Mouse (Mus musculus): ENCODE measurements at regions not wholly inside any gene's neighbourhood (a gene's known extent, or its start where the extent isn't known, plus 50 kb on each side); places are given as distances from the start of the nearest gene placed in this dataset.

- DNase-seq = no peak
Observed at GRCm38 (mm10) chr4:22997198-22997985, 509.2 kb upstream of the Pou3f2 start.

GRCm38 (mm10) chr4:22986763-22987468, 498.8 kb upstream of the Pou3f2 start:
- DNase-seq = no peak

DNA sequence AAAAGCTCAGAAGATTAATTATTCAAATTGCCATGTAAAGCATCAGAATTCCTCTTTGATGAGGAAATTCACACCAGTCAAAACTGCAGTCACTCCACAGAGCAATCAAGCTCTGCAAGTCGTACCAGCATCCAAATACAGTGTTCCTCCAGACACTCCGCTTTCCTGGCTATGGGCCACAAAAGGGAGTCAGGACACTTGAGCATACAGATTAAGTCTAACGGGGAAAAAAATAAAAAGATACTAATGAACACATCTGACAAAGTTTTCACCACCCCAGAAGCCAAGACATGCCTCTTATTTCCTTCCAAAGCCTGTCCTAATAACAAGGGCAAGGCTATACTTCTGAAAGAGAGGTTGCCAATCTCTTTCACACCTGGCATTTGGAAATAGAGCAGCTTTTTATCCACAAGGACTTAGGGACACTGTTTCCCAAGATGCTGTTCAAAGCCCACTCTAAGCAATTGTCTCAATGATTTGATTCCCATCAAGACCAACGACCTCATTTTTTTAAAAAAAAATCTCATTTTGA, 485.5 kb upstream of the Pou3f2 start:
- no peak for DNase-seq

DNA sequence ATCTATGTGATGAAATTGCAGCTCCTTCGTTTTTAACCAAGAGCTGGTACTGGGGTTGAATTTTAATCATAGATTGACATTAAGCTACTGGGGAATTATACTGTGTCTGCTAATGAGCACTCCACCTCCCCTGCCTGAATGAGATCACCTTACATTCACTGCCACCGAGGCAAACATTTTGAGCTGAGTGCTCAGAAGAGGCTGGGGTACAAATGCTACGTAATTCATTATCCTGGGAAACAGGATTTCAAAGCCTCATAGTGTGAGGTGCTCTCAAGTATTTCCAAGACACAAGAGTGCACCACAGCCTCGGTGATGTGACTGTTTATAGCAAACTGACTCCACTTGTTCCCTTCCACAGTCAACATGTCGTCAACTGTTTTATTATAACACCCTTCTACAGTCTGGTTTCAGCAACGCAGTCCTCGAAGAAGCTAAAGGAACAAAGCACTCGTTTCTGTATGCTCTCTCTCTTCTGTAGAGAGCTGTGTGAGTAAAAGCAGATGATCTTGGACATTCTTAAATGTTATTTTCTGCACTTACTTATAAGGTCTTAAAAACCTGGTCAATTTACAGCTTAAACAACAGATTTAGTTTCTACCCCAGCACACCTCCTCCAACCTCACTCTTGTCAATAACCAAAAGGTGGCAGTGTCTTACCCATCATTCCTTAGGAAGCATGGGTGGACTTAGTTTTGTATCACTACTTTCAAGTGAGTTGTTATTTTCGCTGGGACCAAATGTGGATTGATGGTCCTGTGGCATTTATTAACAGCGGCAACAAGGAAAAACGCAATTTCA, 484.8 kb upstream of the Pou3f2 start:
- DNase-seq = no peak

DNA sequence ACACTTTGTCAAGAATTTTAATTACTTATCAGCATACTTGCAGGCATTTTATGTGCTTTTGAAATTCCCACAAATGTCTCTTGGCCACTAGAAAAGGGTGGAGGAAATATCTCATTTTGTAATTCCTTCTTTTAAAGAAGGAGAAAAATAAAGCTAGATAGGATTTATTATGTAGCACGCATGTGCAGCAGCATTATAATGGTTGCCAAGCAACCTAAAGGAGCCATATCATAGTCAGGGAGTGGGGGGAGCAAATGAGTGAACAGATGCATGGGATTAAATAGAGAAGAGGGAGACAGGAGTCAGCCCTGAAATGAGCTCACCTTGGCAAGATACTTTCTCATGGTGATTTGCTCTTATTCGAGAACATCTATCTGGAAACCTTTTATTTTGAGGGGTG, 483.0 kb upstream of the Pou3f2 start:
- DNase-seq = no peak

DNA sequence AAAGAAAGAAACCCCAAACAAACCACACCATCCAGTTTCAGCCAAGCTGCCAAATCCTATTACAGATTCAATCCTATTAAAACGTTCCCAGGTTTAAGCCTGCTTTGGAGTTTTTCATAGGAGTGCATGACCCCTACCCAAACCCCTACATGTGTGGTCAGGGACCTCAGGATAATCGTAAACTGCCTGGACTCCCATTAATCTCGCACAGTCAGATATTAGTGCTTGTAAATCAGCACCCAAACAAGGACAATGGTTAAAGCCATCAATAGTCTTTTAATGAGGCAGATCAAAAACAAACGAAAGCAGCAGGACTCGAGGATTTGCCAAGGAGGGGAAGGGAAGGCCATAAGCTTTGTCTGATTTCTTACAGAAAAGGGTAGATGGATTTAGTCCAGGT, 482.3 kb upstream of the Pou3f2 start:
- no peak for DNase-seq

GRCm38 (mm10) chr4:22949422-22949821, 461.3 kb upstream of the Pou3f2 start:
- no peak for DNase-seq

GRCm38 (mm10) chr4:22948880-22949279, 460.7 kb upstream of the Pou3f2 start:
- DNase-seq = no peak

GRCm38 (mm10) chr4:22946788-22947406, 458.7 kb upstream of the Pou3f2 start:
- DNase-seq = peak in 1 of 2 experiments; percentile 2

DNA sequence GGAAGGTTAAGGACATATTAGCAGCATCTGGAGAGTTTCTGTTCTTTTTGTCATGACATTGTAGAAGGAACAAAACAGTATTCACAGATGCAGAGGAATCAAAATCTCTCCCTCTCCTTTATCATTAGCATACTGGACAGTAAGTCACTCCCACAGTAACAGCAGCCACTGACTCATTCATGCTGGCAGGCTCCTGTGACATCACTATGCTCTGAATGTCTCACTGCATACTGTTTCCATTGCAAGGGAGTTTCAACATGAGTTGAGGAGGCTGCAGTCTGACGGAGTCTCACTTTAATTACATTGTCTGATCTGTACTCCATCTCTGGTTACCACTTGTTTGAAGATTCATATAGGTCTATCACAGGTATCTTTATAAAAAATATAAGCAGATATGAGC, 450.1 kb upstream of the Pou3f2 start:
- no peak for DNase-seq

GRCm38 (mm10) chr4:22924181-22924580, 436.0 kb upstream of the Pou3f2 start:
- DNase-seq = no peak

DNA sequence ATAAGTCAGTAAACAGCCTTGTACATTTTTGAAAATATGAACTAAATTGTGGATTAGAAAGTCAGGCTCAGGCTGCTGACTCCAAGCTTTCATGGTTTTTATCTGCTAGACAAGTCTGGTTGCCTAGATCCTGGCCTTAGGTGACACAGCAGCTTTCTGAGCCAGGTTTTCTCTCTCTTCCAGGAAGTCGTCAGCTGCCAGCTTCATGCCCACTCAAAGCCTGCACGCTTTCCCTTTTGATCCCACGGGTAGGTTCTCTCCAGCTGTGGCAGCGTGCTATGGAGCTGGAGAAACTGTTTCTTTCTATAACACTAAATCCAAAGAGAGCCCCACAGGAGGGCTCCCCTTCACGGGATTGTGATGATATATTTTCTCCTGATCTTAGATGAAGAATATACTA, 426.7 kb upstream of the Pou3f2 start:
- no peak for DNase-seq

DNA sequence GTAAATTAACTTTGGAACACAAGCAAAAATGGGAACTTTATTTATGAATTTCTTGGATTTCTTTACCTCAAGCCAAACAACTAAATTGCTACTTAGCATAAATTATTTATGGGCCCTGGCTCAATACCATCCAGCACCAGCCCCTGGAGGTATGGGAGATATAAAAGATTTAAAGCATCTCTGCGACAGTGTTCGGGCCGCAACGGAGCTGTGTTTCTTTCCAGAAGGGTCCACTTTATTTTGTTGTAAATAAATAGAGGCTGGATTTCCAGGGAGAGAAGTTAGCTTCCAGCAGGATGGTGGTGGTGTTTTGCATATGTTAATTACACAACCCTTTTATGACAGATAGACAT, 404.5 kb upstream of the Pou3f2 start:
- DNase-seq = no peak

- DNase-seq = no peak
Observed at GRCm38 (mm10) chr4:22891974-22892693, 404.0 kb upstream of the Pou3f2 start.

GRCm38 (mm10) chr4:22880692-22881091, 392.5 kb upstream of the Pou3f2 start:
- no peak for DNase-seq

DNA sequence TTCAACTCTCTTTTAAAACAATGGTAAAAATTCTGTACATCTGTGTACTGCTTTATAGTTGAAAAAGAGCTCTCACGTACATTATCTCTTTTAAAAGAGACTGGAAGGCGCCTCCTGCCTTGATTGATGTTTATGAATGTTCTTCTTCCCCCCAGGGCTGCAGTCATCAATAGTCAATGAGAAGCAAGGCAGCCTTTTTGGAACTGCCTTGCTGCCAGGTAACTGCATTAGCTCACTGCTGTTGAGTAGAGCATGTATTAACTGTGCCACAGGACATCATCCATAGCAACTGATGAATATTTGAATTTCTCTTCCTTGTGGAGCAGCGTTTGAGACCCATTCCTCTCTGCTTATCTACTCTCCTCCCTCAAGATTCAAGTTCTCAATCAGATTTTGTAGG, 387.2 kb upstream of the Pou3f2 start:
- no peak for DNase-seq

DNA sequence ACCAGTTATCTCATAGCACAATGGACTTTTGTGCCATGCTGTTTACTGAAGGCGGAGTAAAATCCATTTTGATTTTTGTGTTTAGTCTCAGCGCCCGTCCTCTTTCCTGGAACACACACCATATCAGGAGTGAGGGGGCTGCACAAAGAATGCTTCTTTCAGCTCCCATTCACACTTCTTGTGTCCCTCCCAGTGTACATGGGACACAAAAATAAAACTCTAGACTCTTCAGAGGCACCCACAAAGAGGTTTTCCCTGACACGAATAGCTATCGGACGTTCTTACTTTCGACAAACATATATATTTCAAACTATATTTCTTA, 347.9 kb upstream of the Pou3f2 start:
- no peak for DNase-seq

- no peak for DNase-seq
Observed at GRCm38 (mm10) chr4:22835381-22836123, 347.4 kb upstream of the Pou3f2 start.

GRCm38 (mm10) chr4:22833851-22834440, 345.8 kb upstream of the Pou3f2 start:
- no peak for DNase-seq

- DNase-seq = no peak
Observed at GRCm38 (mm10) chr4:22803665-22804064, 315.5 kb upstream of the Pou3f2 start.

DNA sequence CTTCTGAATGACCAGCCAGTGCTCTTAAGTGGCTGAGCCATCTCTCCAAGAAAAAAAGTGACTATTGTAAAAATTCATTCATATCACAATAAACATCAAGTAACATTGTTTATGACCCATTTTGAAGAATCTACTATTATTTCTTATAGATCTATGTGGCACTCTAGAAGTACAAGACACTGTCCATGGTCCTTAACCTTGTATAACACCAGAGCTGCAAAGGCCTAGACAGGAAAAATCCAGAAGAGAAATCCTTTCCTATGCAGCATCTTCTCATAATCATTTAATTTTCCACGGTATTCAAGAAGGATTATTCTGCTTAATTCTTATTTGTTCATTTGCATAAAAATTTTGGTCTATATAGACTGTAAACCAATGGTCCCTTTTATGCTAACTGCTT, 304.7 kb upstream of the Pou3f2 start:
- no peak for DNase-seq
